Mouse (Mus musculus): ENCODE measurements around the gene Rgs19. TPM values are rescaled to one million over a fixed set of nuclear protein-coding genes. Genes with fewer than 3 reads are reported as not detected.

Gene Rgs19
- polyA plus RNA-seq (2016; fragmentation: Nextera tagmentation; extraction: Ambion mirVana), result 71.0 and 88.8 TPM in 2 replicates

GRCm38 (mm10) chr2:181693339-181694280, at the start of gene Rgs19:
Rgs19 (minus strand) TSS chr2:181693977.
- Histone ChIP-seq H3K27me3 (peaks cover 8% of the 10 kb centered on the region; the same call in 1 of the 2 replicates), H3K27ac (peak within 1 kb of the TSS; percentile 81), H3K4me2 (peak within 1 kb of the TSS; percentile 92), H3K9ac (replicated peaks) (peak within 1 kb of the TSS; percentile 79), H3K4me3 (replicated peaks) (peak within 1 kb of the TSS; percentile 69), H3K36me3 (peaks cover 28% of the 10 kb centered on the region), H3K4me1 (replicated peaks) (peaks cover 16% of the 10 kb centered on the region), H3K9me3 (no peaks in the 10 kb centered on the region)
- under 1% methylated on average over 74 of the region's 75 CpGs for WGBS
- peak; percentile 79 for ATAC-seq (ENCODE audit: insufficient number of reproducible peaks, insufficient read depth, low FRiP score, low TSS enrichment, low read depth)

- no peak for ATAC-seq (ENCODE audit: insufficient number of reproducible peaks, insufficient read depth, low FRiP score, low TSS enrichment, low read depth)
Observed at GRCm38 (mm10) chr2:181730051-181730450, 36.3 kb upstream of the Rgs19 start.

GRCm38 (mm10) chr2:181727659-181728262, 34.0 kb upstream of the Rgs19 start:
- Histone ChIP-seq H3K9ac (replicated peaks) (no peak overlapping the region), H3K27ac (no peak overlapping the region), H3K4me3 (replicated peaks) (no peak overlapping the region), H3K27me3 (no peaks in the 10 kb centered on the region), H3K36me3 (no peaks in the 10 kb centered on the region), H3K4me2 (no peak overlapping the region), H3K9me3 (no peaks in the 10 kb centered on the region), H3K4me1 (replicated peaks) (peaks cover 9% of the 10 kb centered on the region; the same call in 1 of the 2 replicates)
- 44% methylated on average over 9 of the region's 9 CpGs for WGBS
- no peak for ATAC-seq (ENCODE audit: insufficient number of reproducible peaks, insufficient read depth, low FRiP score, low TSS enrichment, low read depth)

More at GRCm38 (mm10) chr2:181730051-181730450, 36.3 kb upstream of the Rgs19 start:
- no peak overlapping the region for H3K9ac ChIP-seq (replicated peaks)
- H3K36me3 ChIP-seq, result no peaks in the 10 kb centered on the region
- no peak overlapping the region for H3K4me2 ChIP-seq
- H3K27me3 ChIP-seq, result no peaks in the 10 kb centered on the region
- H3K4me1 ChIP-seq (replicated peaks), result peaks cover 9% of the 10 kb centered on the region; the same call in 1 of the 2 replicates
- no peaks in the 10 kb centered on the region for H3K9me3 ChIP-seq
- H3K4me3 ChIP-seq (replicated peaks), result no peak overlapping the region
- 53% methylated on average over 3 of the region's 3 CpGs for WGBS
- H3K27ac ChIP-seq, result no peak overlapping the region

- 0 out of 2 replicates have a peak, but pooled peaks have one; percentile 33 for ATAC-seq (ENCODE audit: insufficient number of reproducible peaks, insufficient read depth, low FRiP score, low TSS enrichment, low read depth)
Observed at GRCm38 (mm10) chr2:181722213-181722612, 28.4 kb upstream of the Rgs19 start.

GRCm38 (mm10) chr2:181721200-181721599, 27.4 kb upstream of the Rgs19 start:
- Histone ChIP-seq H3K4me2 (no peak overlapping the region), H3K9me3 (no peaks in the 10 kb centered on the region), H3K36me3 (no peaks in the 10 kb centered on the region), H3K27ac (no peak overlapping the region), H3K4me1 (replicated peaks) (no peaks in the 10 kb centered on the region), H3K4me3 (replicated peaks) (no peak overlapping the region), H3K9ac (replicated peaks) (no peak overlapping the region), H3K27me3 (no peaks in the 10 kb centered on the region)
- ATAC-seq (ENCODE audit: insufficient number of reproducible peaks, insufficient read depth, low FRiP score, low TSS enrichment, low read depth), result no peak

More at GRCm38 (mm10) chr2:181722213-181722612, 28.4 kb upstream of the Rgs19 start:
- Histone ChIP-seq H3K36me3 (no peaks in the 10 kb centered on the region), H3K4me2 (no peak overlapping the region), H3K4me3 (replicated peaks) (no peak overlapping the region), H3K27me3 (no peaks in the 10 kb centered on the region), H3K9ac (replicated peaks) (no peak overlapping the region), H3K9me3 (no peaks in the 10 kb centered on the region), H3K4me1 (replicated peaks) (no peaks in the 10 kb centered on the region), H3K27ac (no peak overlapping the region)
- WGBS, result 15% methylated on average over 3 of the region's 3 CpGs

GRCm38 (mm10) chr2:181720061-181720460, 26.3 kb upstream of the Rgs19 start:
- WGBS, result 29% methylated on average over 3 of the region's 3 CpGs
- H3K36me3 ChIP-seq, result no peaks in the 10 kb centered on the region
- no peak for ATAC-seq (ENCODE audit: insufficient number of reproducible peaks, insufficient read depth, low FRiP score, low TSS enrichment, low read depth)
- no peak overlapping the region for H3K9ac ChIP-seq (replicated peaks)
- H3K27ac ChIP-seq, result no peak overlapping the region
- H3K9me3 ChIP-seq, result no peaks in the 10 kb centered on the region
- H3K4me3 ChIP-seq (replicated peaks), result no peak overlapping the region
- no peaks in the 10 kb centered on the region for H3K27me3 ChIP-seq
- no peak overlapping the region for H3K4me2 ChIP-seq
- H3K4me1 ChIP-seq (replicated peaks), result 0 out of 2 replicates have a peak, but pooled peaks cover under 1% of the 10 kb centered on the region

- Histone ChIP-seq H3K27ac (no peak overlapping the region), H3K27me3 (0 out of 2 replicates have a peak, but pooled peaks cover 5% of the 10 kb centered on the region)
- WGBS, result 67% methylated on average over 3 of the region's 3 CpGs
Observed at GRCm38 (mm10) chr2:181716991-181717390, 23.2 kb upstream of the Rgs19 start.

GRCm38 (mm10) chr2:181715382-181715781, 21.6 kb upstream of the Rgs19 start:
- no peaks in the 10 kb centered on the region for H3K9me3 ChIP-seq
- 0 out of 2 replicates have a peak, but pooled peaks cover 5% of the 10 kb centered on the region for H3K27me3 ChIP-seq
- 0 out of 2 replicates have a peak, but pooled peaks have one; percentile 10 for ATAC-seq (ENCODE audit: insufficient number of reproducible peaks, insufficient read depth, low FRiP score, low TSS enrichment, low read depth)
- peak overlapping the region; percentile 45 for H3K4me2 ChIP-seq
- 0 out of 2 replicates have a peak overlapping the region, but pooled peaks have one; percentile 37 for H3K9ac ChIP-seq (replicated peaks)
- 75% methylated on average over 3 of the region's 3 CpGs for WGBS
- no peaks in the 10 kb centered on the region for H3K36me3 ChIP-seq
- no peak overlapping the region for H3K27ac ChIP-seq
- H3K4me1 ChIP-seq (replicated peaks), result 0 out of 2 replicates have a peak, but pooled peaks cover 3% of the 10 kb centered on the region
- 0 out of 2 replicates have a peak overlapping the region, but pooled peaks have one; percentile 21 for H3K4me3 ChIP-seq (replicated peaks)

More at GRCm38 (mm10) chr2:181716991-181717390, 23.2 kb upstream of the Rgs19 start:
- H3K9ac ChIP-seq (replicated peaks), result no peak overlapping the region
- H3K4me3 ChIP-seq (replicated peaks), result no peak overlapping the region
- no peak for ATAC-seq (ENCODE audit: insufficient number of reproducible peaks, insufficient read depth, low FRiP score, low TSS enrichment, low read depth)
- H3K4me1 ChIP-seq (replicated peaks), result 0 out of 2 replicates have a peak, but pooled peaks cover 3% of the 10 kb centered on the region
- no peaks in the 10 kb centered on the region for H3K36me3 ChIP-seq
- H3K4me2 ChIP-seq, result no peak overlapping the region
- H3K9me3 ChIP-seq, result no peaks in the 10 kb centered on the region

- H3K27ac ChIP-seq, result no peak within 1 kb of the TSS
Observed at GRCm38 (mm10) chr2:181714903-181715326, 21.1 kb upstream of the Rgs19 start, which contains the start of gene Oprl1. Oprl1 (plus strand) TSS chr2:181715016.

GRCm38 (mm10) chr2:181713749-181714148, 20.0 kb upstream of the Rgs19 start:
- Histone ChIP-seq H3K9me3 (no peaks in the 10 kb centered on the region), H3K27me3 (0 out of 2 replicates have a peak, but pooled peaks cover 5% of the 10 kb centered on the region), H3K4me2 (no peak overlapping the region), H3K4me3 (replicated peaks) (no peak overlapping the region), H3K9ac (replicated peaks) (no peak overlapping the region), H3K27ac (no peak overlapping the region), H3K36me3 (no peaks in the 10 kb centered on the region), H3K4me1 (replicated peaks) (0 out of 2 replicates have a peak, but pooled peaks cover 3% of the 10 kb centered on the region)
- ATAC-seq (ENCODE audit: insufficient number of reproducible peaks, insufficient read depth, low FRiP score, low TSS enrichment, low read depth), result no peak
- 85% methylated on average over 1 of the region's 1 CpGs for WGBS

More at GRCm38 (mm10) chr2:181714903-181715326, 21.1 kb upstream of the Rgs19 start, which contains the start of gene Oprl1:
- Histone ChIP-seq H3K9me3 (no peaks in the 10 kb centered on the region), H3K4me3 (replicated peaks) (0 out of 2 replicates have a peak within 1 kb of the TSS, but pooled peaks have one; percentile 21), H3K27me3 (0 out of 2 replicates have a peak, but pooled peaks cover 5% of the 10 kb centered on the region), H3K36me3 (no peaks in the 10 kb centered on the region), H3K4me1 (replicated peaks) (0 out of 2 replicates have a peak, but pooled peaks cover 3% of the 10 kb centered on the region), H3K9ac (replicated peaks) (0 out of 2 replicates have a peak within 1 kb of the TSS, but pooled peaks have one; percentile 37), H3K4me2 (peak within 1 kb of the TSS; percentile 45)
- 0 out of 2 replicates have a peak, but pooled peaks have one; percentile 42 for ATAC-seq (ENCODE audit: insufficient number of reproducible peaks, insufficient read depth, low FRiP score, low TSS enrichment, low read depth)
- 10% methylated on average over 7 of the region's 7 CpGs for WGBS

Data from limb, embryonic 12.5 days (tissue).